Mouse (Mus musculus): ENCODE measurements at regions not wholly inside any gene's neighbourhood (a gene's known extent, or its start where the extent isn't known, plus 50 kb on each side); places are given as distances from the start of the nearest gene placed in this dataset.

DNA sequence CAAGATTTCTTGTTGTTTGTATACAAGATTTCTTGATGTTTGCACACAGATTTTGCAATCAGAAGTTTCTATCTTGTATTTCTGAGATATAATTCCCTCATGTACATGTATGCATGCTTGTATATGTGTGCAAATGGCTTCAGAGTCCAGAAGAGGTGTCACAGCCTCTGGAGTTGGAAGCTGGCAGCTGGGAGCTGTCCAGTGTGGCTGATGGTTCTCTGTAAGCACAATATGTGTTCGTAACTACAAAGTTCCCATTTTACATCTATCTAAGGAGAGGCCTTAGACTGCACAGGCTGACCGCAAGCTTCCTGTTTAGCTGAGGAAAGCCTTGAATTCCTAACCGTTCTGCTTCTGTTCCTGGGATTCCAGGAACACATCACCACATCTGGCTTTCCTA lies 119.0 kb downstream of the Fam76b start:
- Histone ChIP-seq H3K27ac (no peak overlapping the region), H3K9me3 (ENCODE audit: low read length) (no peaks in the 10 kb centered on the region), H3K27me3 (ENCODE audit: insufficient read depth, low read length) (no peaks in the 10 kb centered on the region), H3K36me3 (ENCODE audit: insufficient read depth, low read length) (no peaks in the 10 kb centered on the region), H3K4me3 (ENCODE audit: low read length) (no peak overlapping the region), H3K9ac (replicated peaks; ENCODE audit: low read length) (no peak overlapping the region), H3K4me2 (ENCODE audit: low read depth, low read length) (no peak overlapping the region), H3K4me1 (ENCODE audit: insufficient read depth, low read length) (no peaks in the 10 kb centered on the region)
- 80% methylated on average over 3 of the region's 3 CpGs for WGBS
- TF ChIP-seq CTCF (IDR thresholded peaks at IDR 0.05; ENCODE audit: low read depth): no peak
- ATAC-seq (no peak), DNase-seq (ENCODE audit: low spot score) (no peak)

DNA sequence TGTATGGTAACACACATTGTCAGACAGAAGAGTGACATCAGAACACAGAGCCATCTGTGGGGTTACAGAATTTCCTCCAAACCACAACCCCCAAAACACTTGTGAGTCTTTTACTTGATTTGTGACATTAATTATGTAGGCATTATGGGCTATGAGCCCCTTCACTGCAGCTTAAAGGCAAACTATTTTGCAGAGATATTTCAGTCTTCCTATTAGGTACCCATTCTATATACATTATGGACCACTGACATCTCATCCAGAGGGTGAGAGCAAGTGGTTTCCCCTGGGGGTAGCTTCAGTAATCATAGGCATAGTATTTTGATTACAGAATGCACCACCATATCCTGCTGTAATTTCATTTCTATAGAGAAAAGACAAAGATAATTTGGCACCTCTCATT lies 124.6 kb downstream of the Fam76b start:
- Histone ChIP-seq H3K36me3 (ENCODE audit: insufficient read depth, low read length) (no peaks in the 10 kb centered on the region), H3K4me2 (ENCODE audit: low read depth, low read length) (no peak overlapping the region), H3K27me3 (ENCODE audit: insufficient read depth, low read length) (no peaks in the 10 kb centered on the region), H3K27ac (no peak overlapping the region), H3K4me3 (ENCODE audit: low read length) (no peak overlapping the region), H3K9ac (replicated peaks; ENCODE audit: low read length) (no peak overlapping the region), H3K4me1 (ENCODE audit: insufficient read depth, low read length) (no peaks in the 10 kb centered on the region), H3K9me3 (ENCODE audit: low read length) (no peaks in the 10 kb centered on the region)
- ATAC-seq: no peak
- DNase-seq (ENCODE audit: low spot score): no peak
- TF ChIP-seq CTCF (IDR thresholded peaks at IDR 0.05; ENCODE audit: low read depth): no peak

DNA sequence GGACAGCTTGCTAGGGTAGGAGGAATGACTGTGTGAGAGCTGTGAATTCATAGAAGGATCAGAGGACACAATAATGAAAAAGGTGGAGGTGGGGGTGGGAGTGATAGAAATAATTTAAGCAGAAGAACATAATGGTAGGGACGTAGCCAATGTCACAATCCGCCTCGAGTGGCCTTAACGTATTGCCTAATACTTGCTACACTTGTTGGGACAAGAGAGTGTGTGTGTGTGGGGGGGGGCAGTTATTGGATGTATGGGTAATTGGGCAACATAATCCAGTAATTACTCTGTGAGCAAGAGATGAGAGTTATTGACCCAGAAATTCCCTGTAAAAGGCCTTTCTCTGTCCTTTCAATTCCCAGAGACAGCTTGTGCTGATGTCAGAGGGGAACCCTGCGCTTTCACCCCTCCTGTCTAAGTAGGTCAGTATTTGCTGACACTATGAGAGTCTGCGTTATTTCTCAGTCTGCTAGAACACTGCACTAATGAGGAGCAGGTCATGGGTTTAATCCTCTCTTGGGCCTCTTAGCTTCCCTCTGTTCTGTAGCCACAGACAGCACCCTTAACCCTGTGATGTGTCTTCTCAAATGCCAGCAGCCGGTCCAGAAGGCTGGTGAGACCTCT lies 135.7 kb downstream of the Fam76b start:
- TF ChIP-seq CTCF (IDR thresholded peaks at IDR 0.05; ENCODE audit: low read depth): no peak
- H3K27ac ChIP-seq: no peak overlapping the region
- H3K9me3 ChIP-seq (ENCODE audit: low read length): no peaks in the 10 kb centered on the region
- no peak overlapping the region for H3K9ac ChIP-seq (replicated peaks; ENCODE audit: low read length)
- H3K4me2 ChIP-seq (ENCODE audit: low read depth, low read length): no peak overlapping the region
- no peaks in the 10 kb centered on the region for H3K27me3 ChIP-seq (ENCODE audit: insufficient read depth, low read length)
- 65% methylated on average over 7 of the region's 7 CpGs for WGBS
- DNase-seq (ENCODE audit: low spot score): no peak
- H3K4me3 ChIP-seq (ENCODE audit: low read length): no peak overlapping the region
- no peaks in the 10 kb centered on the region for H3K4me1 ChIP-seq (ENCODE audit: insufficient read depth, low read length)
- ATAC-seq: 0 out of 2 replicates have a peak, but pooled peaks have one; percentile 51
- H3K36me3 ChIP-seq (ENCODE audit: insufficient read depth, low read length): no peaks in the 10 kb centered on the region

DNA sequence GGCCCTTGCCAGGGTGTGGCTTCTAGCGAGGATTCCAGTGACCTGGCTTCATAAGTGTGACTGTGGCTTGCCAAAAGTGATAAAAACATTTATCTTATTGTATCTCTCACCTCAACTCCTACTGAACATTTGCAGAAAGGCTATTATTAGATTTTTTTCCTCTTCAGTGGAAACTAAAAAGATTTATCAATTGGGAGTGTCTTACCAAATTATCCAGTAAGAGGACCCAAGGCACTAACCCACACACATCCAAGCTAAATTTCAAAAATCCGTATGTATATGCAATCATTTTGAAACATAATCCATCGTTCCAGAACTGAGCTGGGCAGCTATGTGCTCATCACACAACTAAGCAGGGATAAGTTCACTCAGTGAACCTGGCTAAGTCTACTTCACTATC lies 136.3 kb downstream of the Fam76b start:
- DNase-seq (ENCODE audit: low spot score): no peak
- H3K36me3 ChIP-seq (ENCODE audit: insufficient read depth, low read length): no peaks in the 10 kb centered on the region
- 84% methylated on average over 3 of the region's 3 CpGs for WGBS
- H3K4me2 ChIP-seq (ENCODE audit: low read depth, low read length): no peak overlapping the region
- H3K4me3 ChIP-seq (ENCODE audit: low read length): no peak overlapping the region
- H3K27ac ChIP-seq: no peak overlapping the region
- ATAC-seq: no peak
- TF ChIP-seq CTCF (IDR thresholded peaks at IDR 0.05; ENCODE audit: low read depth): no peak
- no peaks in the 10 kb centered on the region for H3K27me3 ChIP-seq (ENCODE audit: insufficient read depth, low read length)
- H3K4me1 ChIP-seq (ENCODE audit: insufficient read depth, low read length): no peaks in the 10 kb centered on the region
- H3K9ac ChIP-seq (replicated peaks; ENCODE audit: low read length): no peak overlapping the region
- H3K9me3 ChIP-seq (ENCODE audit: low read length): no peaks in the 10 kb centered on the region

DNA sequence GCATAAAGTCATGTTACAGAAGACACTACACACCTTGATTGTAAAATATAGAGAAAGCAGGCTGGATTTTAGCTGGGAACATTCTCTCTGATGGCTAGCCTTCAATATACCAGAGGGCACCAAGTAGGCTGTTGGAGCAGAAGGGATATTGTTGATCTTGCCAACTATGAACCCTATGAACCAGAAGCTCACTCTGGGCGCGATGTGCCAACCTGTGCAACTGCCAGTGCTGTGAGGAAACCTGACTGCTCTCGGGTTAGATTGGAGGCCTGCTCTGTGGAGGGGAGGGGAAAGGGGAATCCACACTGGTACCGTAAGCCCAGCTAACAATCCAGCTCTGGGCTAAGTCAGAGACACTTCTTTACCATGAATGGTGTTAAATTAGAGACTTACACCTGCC lies 136.7 kb downstream of the Fam76b start:
- no peaks in the 10 kb centered on the region for H3K9me3 ChIP-seq (ENCODE audit: low read length)
- H3K36me3 ChIP-seq (ENCODE audit: insufficient read depth, low read length): no peaks in the 10 kb centered on the region
- no peak overlapping the region for H3K27ac ChIP-seq
- ATAC-seq: no peak
- DNase-seq (ENCODE audit: low spot score): no peak
- peaks cover 4% of the 10 kb centered on the region for H3K4me1 ChIP-seq (ENCODE audit: insufficient read depth, low read length)
- H3K4me2 ChIP-seq (ENCODE audit: low read depth, low read length): no peak overlapping the region
- no peak for TF ChIP-seq CTCF (IDR thresholded peaks at IDR 0.05; ENCODE audit: low read depth)
- no peak overlapping the region for H3K9ac ChIP-seq (replicated peaks; ENCODE audit: low read length)
- 79% methylated on average over 4 of the region's 4 CpGs for WGBS
- no peak overlapping the region for H3K4me3 ChIP-seq (ENCODE audit: low read length)
- H3K27me3 ChIP-seq (ENCODE audit: insufficient read depth, low read length): no peaks in the 10 kb centered on the region

DNA sequence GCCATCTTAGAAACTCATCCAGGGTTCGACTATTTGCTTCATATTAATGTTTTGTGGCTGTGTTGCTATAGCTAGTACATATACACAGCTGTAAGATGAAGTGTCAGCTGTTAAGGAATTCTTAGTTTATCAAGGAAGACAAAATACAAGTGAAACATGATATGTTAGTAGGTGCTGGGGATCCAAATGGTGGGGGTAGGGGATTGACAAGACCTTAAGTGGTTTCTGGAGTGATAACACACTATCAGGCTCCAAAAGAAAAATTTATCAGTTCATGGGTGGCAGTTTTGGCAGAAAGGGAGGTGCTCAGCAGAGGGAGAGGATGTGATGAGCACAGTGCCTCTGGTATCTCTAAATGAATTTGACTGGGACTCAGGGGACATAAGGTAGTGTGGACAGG lies 138.7 kb downstream of the Fam76b start:
- no peaks in the 10 kb centered on the region for H3K9me3 ChIP-seq (ENCODE audit: low read length)
- DNase-seq (ENCODE audit: low spot score): no peak
- no peaks in the 10 kb centered on the region for H3K27me3 ChIP-seq (ENCODE audit: insufficient read depth, low read length)
- no peak overlapping the region for H3K27ac ChIP-seq
- TF ChIP-seq CTCF (IDR thresholded peaks at IDR 0.05; ENCODE audit: low read depth): no peak
- 75% methylated on average over 1 of the region's 1 CpGs for WGBS
- ATAC-seq: no peak
- peaks cover 9% of the 10 kb centered on the region for H3K4me1 ChIP-seq (ENCODE audit: insufficient read depth, low read length)
- no peak overlapping the region for H3K9ac ChIP-seq (replicated peaks; ENCODE audit: low read length)
- no peak overlapping the region for H3K4me2 ChIP-seq (ENCODE audit: low read depth, low read length)
- H3K4me3 ChIP-seq (ENCODE audit: low read length): no peak overlapping the region
- no peaks in the 10 kb centered on the region for H3K36me3 ChIP-seq (ENCODE audit: insufficient read depth, low read length)

DNA sequence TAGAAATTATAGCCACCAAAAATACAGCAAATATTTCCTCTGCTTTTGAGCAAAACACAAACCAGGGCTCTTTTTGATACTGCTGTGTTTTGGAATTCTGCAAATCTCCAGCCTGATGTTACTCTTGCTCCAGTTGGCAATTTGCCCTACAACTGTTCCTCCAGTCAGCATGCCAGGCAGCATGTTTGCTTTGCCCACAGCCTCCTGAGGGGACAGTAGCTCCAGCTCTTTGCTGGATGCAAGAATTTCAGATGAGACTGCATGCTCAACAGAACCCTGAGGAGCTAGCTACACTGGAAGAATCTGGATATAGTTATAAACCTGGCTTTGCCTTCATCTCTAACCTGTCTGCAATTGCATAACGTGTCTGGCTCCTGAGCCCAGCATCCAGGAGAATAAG lies 141.7 kb downstream of the Fam76b start:
- H3K36me3 ChIP-seq (ENCODE audit: insufficient read depth, low read length): no peaks in the 10 kb centered on the region
- H3K4me3 ChIP-seq (ENCODE audit: low read length): no peak overlapping the region
- DNase-seq (ENCODE audit: low spot score): peak; percentile 79
- no peak overlapping the region for H3K9ac ChIP-seq (replicated peaks; ENCODE audit: low read length)
- H3K9me3 ChIP-seq (ENCODE audit: low read length): no peaks in the 10 kb centered on the region
- peak; percentile 41 for ATAC-seq
- peaks cover 9% of the 10 kb centered on the region for H3K4me1 ChIP-seq (ENCODE audit: insufficient read depth, low read length)
- TF ChIP-seq CTCF (IDR thresholded peaks at IDR 0.05; ENCODE audit: low read depth): 0 out of 2 replicates have a peak, but pooled peaks have one; percentile 14
- no peaks in the 10 kb centered on the region for H3K27me3 ChIP-seq (ENCODE audit: insufficient read depth, low read length)
- WGBS: 36% methylated on average over 1 of the region's 1 CpGs
- no peak overlapping the region for H3K4me2 ChIP-seq (ENCODE audit: low read depth, low read length)
- no peak overlapping the region for H3K27ac ChIP-seq
